8 mouse cellular contexts compared by ENCODE assay signal in the genomic region with DNA sequence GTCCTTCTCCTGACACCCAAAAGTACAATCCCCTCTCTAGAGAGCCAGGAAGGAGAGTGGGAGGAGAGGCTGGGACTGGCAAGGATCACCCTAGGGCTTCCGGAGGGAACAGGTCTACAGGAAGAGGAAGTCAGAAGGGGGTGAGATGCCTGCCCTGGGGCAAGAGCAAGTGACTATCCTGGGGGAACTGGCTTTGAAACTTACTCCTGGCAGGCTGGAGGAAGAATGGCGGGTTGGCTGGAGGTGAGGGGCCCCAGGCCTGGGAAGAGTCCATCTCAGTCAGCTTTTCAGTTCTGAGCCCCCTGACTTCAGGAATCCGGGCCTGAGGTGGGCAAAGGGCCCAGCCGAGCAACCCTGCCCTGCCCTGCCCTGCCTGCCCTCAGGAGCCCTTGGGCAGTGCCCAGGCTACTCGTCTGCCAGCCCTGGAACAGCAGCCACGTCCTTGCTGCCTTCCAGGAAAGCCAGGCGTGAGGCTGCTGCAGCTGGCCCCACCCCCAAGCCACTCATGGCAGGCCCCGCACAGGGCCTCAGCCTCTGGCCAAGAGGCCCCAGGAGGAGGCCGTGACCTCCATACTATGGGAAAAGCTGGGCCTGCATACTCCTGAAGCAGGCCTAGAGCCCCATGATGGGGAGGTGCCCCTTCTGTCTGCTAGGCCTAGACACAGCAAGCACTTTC. TPM values are rescaled to one million over a fixed set of nuclear protein-coding genes. Genes with fewer than 3 reads are reported as not detected.
A peak's percentile ranks its signal among the peaks of the same experiment; 100 is the strongest.
DNase-seq lines count a peak whose midpoint lies in the region; ATAC-seq and TF ChIP-seq lines count a peak whose summit lies in the region.

No protein-coding gene starts in this region.

- no peak for ATAC-seq in kidney, postnatal 0 days (replicated peaks; ENCODE audit: low FRiP score, low read depth)
- no peak for ATAC-seq in neural tube, embryonic 15.5 days (ENCODE audit: low FRiP score)
- no peak for ATAC-seq in erythroblast, adult 5-6 weeks (replicated peaks; ENCODE audit: low FRiP score, poor library complexity, severe bottlenecking)

- H3K36me3 ChIP-seq in E14TG2a.4 (ENCODE audit: insufficient read depth, low read length), result peaks cover 50% of the 10 kb centered on the region
- H3K36me3 ChIP-seq in kidney, postnatal 0 days (ENCODE audit: insufficient read depth, low read length), result peaks cover 27% of the 10 kb centered on the region
- peaks cover 31% of the 10 kb centered on the region for H3K36me3 ChIP-seq in neural tube, embryonic 15.5 days

- no peak for TF ChIP-seq CTCF in E14TG2a.4 (conservative IDR thresholded peaks at IDR 0.05; ENCODE audit: low read length)
- TF ChIP-seq CTCF in kidney, postnatal 0 days (IDR thresholded peaks at IDR 0.05; ENCODE audit: low read depth), result no peak

- 0 out of 2 replicates have a peak, but pooled peaks cover 4% of the 10 kb centered on the region for H3K9me3 ChIP-seq in E14TG2a.4 (ENCODE audit: low read length)
- H3K9me3 ChIP-seq in kidney, postnatal 0 days (replicated peaks; ENCODE audit: low read length), result no peaks in the 10 kb centered on the region
- H3K9me3 ChIP-seq in neural tube, embryonic 15.5 days (replicated peaks), result no peaks in the 10 kb centered on the region

- 0 out of 2 replicates have a peak overlapping the region, but pooled peaks have one; percentile 40 for H3K9ac ChIP-seq in kidney, postnatal 0 days (ENCODE audit: low read depth, low read length)
- no peak overlapping the region for H3K9ac ChIP-seq in neural tube, embryonic 15.5 days (replicated peaks)

- WGBS in kidney, postnatal 0 days, result 30% methylated on average over 8 of the region's 9 CpGs
- WGBS in neural tube, embryonic 15.5 days, result 40% methylated on average over 9 of the region's 9 CpGs

- 0 out of 2 replicates have a peak overlapping the region, but pooled peaks have one; percentile 10 for H3K4me2 ChIP-seq in kidney, postnatal 0 days (ENCODE audit: low read length)
- H3K4me2 ChIP-seq in neural tube, embryonic 15.5 days, result peak overlapping the region; percentile 95

- H3K4me1 ChIP-seq in E14TG2a.4 (replicated peaks; ENCODE audit: low read depth, low read length), result peaks cover 52% of the 10 kb centered on the region
- peaks cover 48% of the 10 kb centered on the region for H3K4me1 ChIP-seq in kidney, postnatal 0 days (replicated peaks; ENCODE audit: insufficient read depth, low read length)
- peaks cover 82% of the 10 kb centered on the region for H3K4me1 ChIP-seq in neural tube, embryonic 15.5 days

- peak overlapping the region; percentile 37; the same call in 1 of the 2 replicates for H3K4me3 ChIP-seq in E14TG2a.4 (replicated peaks; ENCODE audit: low read length)
- no peak overlapping the region for H3K4me3 ChIP-seq in kidney, postnatal 0 days (replicated peaks; ENCODE audit: low read depth, low read length)
- H3K4me3 ChIP-seq in neural tube, embryonic 15.5 days (replicated peaks), result no peak overlapping the region

- DNase-seq in adrenal gland, adult 8-10 months, result peak; percentile 91
- DNase-seq in heart, adult 9 months (ENCODE audit: low spot score in 2 of 2), result peak; percentile 73 to 77
- no peak for DNase-seq in kidney, postnatal 0 days (ENCODE audit: low spot score)
- DNase-seq in left cerebral cortex, adult 9 months (ENCODE audit: low spot score in 2 of 2), result no peak
- no peak for DNase-seq in right cerebral cortex, postnatal 14 days

- H3K27me3 ChIP-seq in E14TG2a.4 (ENCODE audit: insufficient read depth, low read length), result peaks cover 12% of the 10 kb centered on the region
- no peaks in the 10 kb centered on the region for H3K27me3 ChIP-seq in kidney, postnatal 0 days (ENCODE audit: insufficient read depth, low read length)
- H3K27me3 ChIP-seq in neural tube, embryonic 15.5 days (replicated peaks), result no peaks in the 10 kb centered on the region

- H3K27ac ChIP-seq in kidney, postnatal 0 days, result peak overlapping the region; percentile 25
- H3K27ac ChIP-seq in neural tube, embryonic 15.5 days (replicated peaks), result no peak overlapping the region; the same call in 1 of the 2 replicates

RNA-seq across cellular contexts. Expression of gene Akt1, which starts 3.8 kb away (rescaled TPM):
- 100 to 1,000 TPM; 275 to 460 (median 313) TPM for total RNA-seq in adrenal gland, adult 8-10 months (2022)
- polyA plus RNA-seq in kidney, postnatal 0 days (2015; fragmentation: Nextera tagmentation; extraction: Ambion mirVana), result 72.5 and 114 TPM in 2 replicates
- polyA plus RNA-seq in neural tube, embryonic 15.5 days (2015; fragmentation: Nextera tagmentation; extraction: Ambion mirVana), result 70.5 and 120 TPM in 2 replicates
- 20.9 and 30.7 TPM in 2 replicates for total RNA-seq in erythroblast, adult 5-6 weeks (2015; ENCODE audit: low replicate concordance)
- total RNA-seq in erythroblast, adult 5-6 weeks (2017; ENCODE audit: low replicate concordance), result 25.1 and 26.3 TPM in 2 replicates

RNA-seq across cellular contexts. Expression of gene Zbtb42, which starts 7.8 kb away (rescaled TPM):
- 10 to 100 TPM in 3 of 4 experiments, 1 to 10 TPM in 1; 8.7 to 20.1 (median 15.9) TPM for total RNA-seq in adrenal gland, adult 8-10 months (2022)
- 5.9 and 6.7 TPM in 2 replicates for polyA plus RNA-seq in kidney, postnatal 0 days (2015; fragmentation: Nextera tagmentation; extraction: Ambion mirVana)
- polyA plus RNA-seq in neural tube, embryonic 15.5 days (2015; fragmentation: Nextera tagmentation; extraction: Ambion mirVana), result 1.8 and 2.4 TPM in 2 replicates
- 2.3 TPM in 1 of 2 replicates, not detected in the other for total RNA-seq in erythroblast, adult 5-6 weeks (2015; ENCODE audit: low replicate concordance)
- total RNA-seq in erythroblast, adult 5-6 weeks (2017; ENCODE audit: low replicate concordance), result 0.42 and 1.2 TPM in 2 replicates

RNA-seq across cellular contexts. Expression of gene Siva1, which starts 26.4 kb away (rescaled TPM):
- 10 to 100 TPM; 37.0 to 73.9 (median 51.5) TPM for total RNA-seq in adrenal gland, adult 8-10 months (2022)
- 202 and 209 TPM in 2 replicates for polyA plus RNA-seq in kidney, postnatal 0 days (2015; fragmentation: Nextera tagmentation; extraction: Ambion mirVana)
- 48.0 and 96.7 TPM in 2 replicates for polyA plus RNA-seq in neural tube, embryonic 15.5 days (2015; fragmentation: Nextera tagmentation; extraction: Ambion mirVana)
- total RNA-seq in erythroblast, adult 5-6 weeks (2015; ENCODE audit: low replicate concordance), result 45.0 and 45.4 TPM in 2 replicates
- 65.9 and 114 TPM in 2 replicates for total RNA-seq in erythroblast, adult 5-6 weeks (2017; ENCODE audit: low replicate concordance)

RNA-seq across cellular contexts. Expression of gene Cep170b, which starts 49.4 kb away (rescaled TPM):
- total RNA-seq in adrenal gland, adult 8-10 months (2022), result 10 to 100 TPM; 43.6 to 74.0 (median 59.1) TPM
- polyA plus RNA-seq in kidney, postnatal 0 days (2015; fragmentation: Nextera tagmentation; extraction: Ambion mirVana), result 13.6 and 13.9 TPM in 2 replicates
- 34.7 and 43.3 TPM in 2 replicates for polyA plus RNA-seq in neural tube, embryonic 15.5 days (2015; fragmentation: Nextera tagmentation; extraction: Ambion mirVana)
- not detected in 2 replicates for total RNA-seq in erythroblast, adult 5-6 weeks (2015; ENCODE audit: low replicate concordance)
- 0.51 TPM in 1 of 2 replicates, not detected in the other for total RNA-seq in erythroblast, adult 5-6 weeks (2017; ENCODE audit: low replicate concordance)

RNA-seq across cellular contexts. Expression of gene Adssl1, which starts 51.0 kb away (rescaled TPM):
- 10 to 100 TPM; 15.2 to 53.1 (median 30.7) TPM for total RNA-seq in adrenal gland, adult 8-10 months (2022)
- polyA plus RNA-seq in kidney, postnatal 0 days (2015; fragmentation: Nextera tagmentation; extraction: Ambion mirVana), result 13.4 and 14.5 TPM in 2 replicates
- 7.6 and 8.6 TPM in 2 replicates for polyA plus RNA-seq in neural tube, embryonic 15.5 days (2015; fragmentation: Nextera tagmentation; extraction: Ambion mirVana)
- total RNA-seq in erythroblast, adult 5-6 weeks (2015; ENCODE audit: low replicate concordance), result 20.5 and 32.3 TPM in 2 replicates
- 23.8 and 24.4 TPM in 2 replicates for total RNA-seq in erythroblast, adult 5-6 weeks (2017; ENCODE audit: low replicate concordance)

Comparison
In these comparisons a context has a peak if more than half of its experiments do, and no peak if none do; other contexts are left out.
1. DNase-seq: peak in adrenal gland, adult 8-10 months (single experiment) and heart, adult 9 months (2 of 2); none in kidney, postnatal 0 days (single experiment), left cerebral cortex, adult 9 months (0 of 2) and right cerebral cortex, postnatal 14 days (single experiment).
2. RNA of gene Akt1, which starts 3.8 kb away (total RNA-seq): 275 to 460 TPM in adrenal gland, adult 8-10 months; 20.9 to 30.7 TPM in erythroblast, adult 5-6 weeks; every median in the first group is over 4 times any median in the second.